Mouse (Mus musculus) forebrain, embryonic 10.5 days (tissue): ENCODE measurements around the gene Slc29a4. TPM values are rescaled to one million over a fixed set of nuclear protein-coding genes. Genes with fewer than 3 reads are reported as not detected.

Source experiments
- DNase-seq: peaks from one replicate; pipeline ENCODE4 v3.0.0-alpha.2; 2017; ENCODE audit warnings: low spot score; ENCODE audit errors: extremely low spot score
- H3K27ac ChIP-seq: fragments of 300-500 bp; sonication (generic); 2 replicates; pipeline ENCODE4 v1.5.1; 2016; ENCODE audit warnings: mild to moderate bottlenecking
- H3K27me3 ChIP-seq: fragments of 300-500 bp; sonication (generic); 2 replicates; pipeline ENCODE4 v1.6.1; 2016; ENCODE audit warnings: mild to moderate bottlenecking; ENCODE audit not compliant: poor library complexity, severe bottlenecking
- H3K36me3 ChIP-seq: fragments of 300-500 bp; sonication (generic); replicated peaks from 2 replicates; pipeline ENCODE4 v1.6.1; 2016; ENCODE audit warnings: mild to moderate bottlenecking, moderate library complexity
- H3K4me1 ChIP-seq: fragments of 300-500 bp; sonication (generic); 2 replicates; pipeline ENCODE4 v1.6.1; 2016
- H3K4me3 ChIP-seq: fragments of 300-500 bp; sonication (generic); 2 replicates; pipeline ENCODE4 v1.5.1; 2016; ENCODE audit warnings: mild to moderate bottlenecking, moderate library complexity
- H3K9me3 ChIP-seq: fragments of 300-500 bp; sonication (generic); 2 replicates; pipeline ENCODE4 v1.6.1; 2016; ENCODE audit warnings: mild to moderate bottlenecking, moderate library complexity
- WGBS: fragments of 180-500 bp; shearing (Covaris S2); methylation state at CpG from one replicate; pipeline ENCODE4 v1.1.7; 2016; 5-methylcytosine and 5-hydroxymethylcytosine counted together
- polyA plus RNA-seq: library from polyadenylated mRNA; unstranded; fragments of >200 nt; fragmentation: Nextera tagmentation; extraction: Ambion mirVana; gene quantifications from 2 replicates; pipeline ENCODE4 v1.2.1, GENCODE M21; 2016

Gene Slc29a4
- polyA plus RNA-seq, 1 experiment from 2014 or later, result 21.4 TPM

GRCm38 (mm10) chr5:142701651-142702510 is 9.6 kb downstream of the Slc29a4 start:
- Histone ChIP-seq H3K4me1 (peaks cover 32% of the 10 kb centered on the region), H3K27ac (peak overlapping the region; percentile 86), H3K4me3 (peak overlapping the region; percentile 82), H3K27me3 (peaks cover 51% of the 10 kb centered on the region), H3K36me3 (peaks cover 18% of the 10 kb centered on the region; the same call in 1 of the 2 replicates), H3K9me3 (no peaks in the 10 kb centered on the region)
- under 1% methylated on average over 69 of the region's 72 CpGs for WGBS
- DNase-seq, result peak; percentile 86

- DNase-seq, result no peak
- no peaks in the 10 kb centered on the region for H3K9me3 ChIP-seq
- H3K27me3 ChIP-seq, result peaks cover 51% of the 10 kb centered on the region
- H3K36me3 ChIP-seq, result peaks cover 19% of the 10 kb centered on the region; the same call in 1 of the 2 replicates
- H3K4me1 ChIP-seq, result peaks cover 32% of the 10 kb centered on the region
- WGBS, result 28% methylated on average over 18 of the region's 18 CpGs
- H3K27ac ChIP-seq, result peak overlapping the region; percentile 86
- peak overlapping the region; percentile 82 for H3K4me3 ChIP-seq
Measured at GRCm38 (mm10) chr5:142702511-142703138, 10.3 kb downstream of the Slc29a4 start.

- H3K36me3 ChIP-seq, result peaks cover 25% of the 10 kb centered on the region; the same call in 1 of the 2 replicates
- H3K4me3 ChIP-seq, result peak overlapping the region; percentile 82; the same call in 1 of the 2 replicates
- peaks cover 51% of the 10 kb centered on the region for H3K27me3 ChIP-seq
- no peak overlapping the region for H3K27ac ChIP-seq
- WGBS, result 91% methylated on average over 10 of the region's 10 CpGs
- peaks cover 32% of the 10 kb centered on the region for H3K4me1 ChIP-seq
- H3K9me3 ChIP-seq, result no peaks in the 10 kb centered on the region
- no peak for DNase-seq
Measured at GRCm38 (mm10) chr5:142703569-142703968, 11.3 kb downstream of the Slc29a4 start.

- H3K4me3 ChIP-seq, result no peak overlapping the region
- peaks cover 54% of the 10 kb centered on the region for H3K36me3 ChIP-seq
- H3K9me3 ChIP-seq, result peaks cover 10% of the 10 kb centered on the region
- H3K27me3 ChIP-seq, result peaks cover 19% of the 10 kb centered on the region
- H3K4me1 ChIP-seq, result peaks cover 11% of the 10 kb centered on the region
- 92% methylated on average over 5 of the region's 5 CpGs for WGBS
- no peak for DNase-seq
- no peak overlapping the region for H3K27ac ChIP-seq
Measured at GRCm38 (mm10) chr5:142707709-142708108, 15.4 kb downstream of the Slc29a4 start.

- DNase-seq, result no peak
- 92% methylated on average over 7 of the region's 7 CpGs for WGBS
- Histone ChIP-seq H3K36me3 (peaks cover 64% of the 10 kb centered on the region), H3K9me3 (peaks cover 11% of the 10 kb centered on the region), H3K27me3 (0 out of 2 replicates have a peak, but pooled peaks cover 2% of the 10 kb centered on the region), H3K27ac (no peak overlapping the region), H3K4me3 (no peak overlapping the region), H3K4me1 (no peaks in the 10 kb centered on the region)
Measured at GRCm38 (mm10) chr5:142709436-142709835, 17.1 kb downstream of the Slc29a4 start.

- Histone ChIP-seq H3K9me3 (peaks cover 11% of the 10 kb centered on the region), H3K36me3 (peaks cover 54% of the 10 kb centered on the region), H3K27ac (no peak overlapping the region), H3K4me1 (no peaks in the 10 kb centered on the region), H3K4me3 (no peak overlapping the region), H3K27me3 (no peaks in the 10 kb centered on the region; the same call in 1 of the 2 replicates)
- WGBS, result 83% methylated on average over 5 of the region's 5 CpGs
- no peak for DNase-seq
Measured at GRCm38 (mm10) chr5:142712373-142712772, 20.1 kb downstream of the Slc29a4 start.

- WGBS, result 94% methylated on average over 10 of the region's 10 CpGs
- H3K4me3 ChIP-seq, result no peak overlapping the region
- H3K4me1 ChIP-seq, result no peaks in the 10 kb centered on the region
- peaks cover 51% of the 10 kb centered on the region for H3K36me3 ChIP-seq
- DNase-seq, result no peak
- H3K27ac ChIP-seq, result no peak overlapping the region
- H3K9me3 ChIP-seq, result peaks cover 11% of the 10 kb centered on the region
- no peaks in the 10 kb centered on the region; the same call in 1 of the 2 replicates for H3K27me3 ChIP-seq
Measured at GRCm38 (mm10) chr5:142713966-142714365, 21.7 kb downstream of the Slc29a4 start.

GRCm38 (mm10) chr5:142715059-142715458 is 22.7 kb downstream of the Slc29a4 start:
- Histone ChIP-seq H3K27me3 (no peaks in the 10 kb centered on the region; the same call in 1 of the 2 replicates), H3K9me3 (peaks cover 11% of the 10 kb centered on the region), H3K4me3 (no peak overlapping the region), H3K4me1 (no peaks in the 10 kb centered on the region), H3K27ac (no peak overlapping the region), H3K36me3 (peaks cover 52% of the 10 kb centered on the region)
- 90% methylated on average over 9 of the region's 9 CpGs for WGBS
- DNase-seq, result no peak

GRCm38 (mm10) chr5:142716056-142716455 is 23.7 kb downstream of the Slc29a4 start:
- Histone ChIP-seq H3K4me1 (no peaks in the 10 kb centered on the region), H3K4me3 (no peak overlapping the region), H3K27ac (no peak overlapping the region), H3K27me3 (no peaks in the 10 kb centered on the region; the same call in 1 of the 2 replicates), H3K36me3 (peaks cover 51% of the 10 kb centered on the region), H3K9me3 (peaks cover 11% of the 10 kb centered on the region)
- DNase-seq, result no peak
- 87% methylated on average over 6 of the region's 6 CpGs for WGBS

GRCm38 (mm10) chr5:142718037-142718436 is 25.7 kb downstream of the Slc29a4 start:
- Histone ChIP-seq H3K9me3 (no peaks in the 10 kb centered on the region), H3K36me3 (peaks cover 47% of the 10 kb centered on the region), H3K4me3 (no peak overlapping the region), H3K27me3 (no peaks in the 10 kb centered on the region; the same call in 1 of the 2 replicates), H3K4me1 (peaks cover 5% of the 10 kb centered on the region; the same call in 1 of the 2 replicates), H3K27ac (no peak overlapping the region)
- 20% methylated on average over 4 of the region's 4 CpGs for WGBS
- DNase-seq, result peak; percentile 79

- Histone ChIP-seq H3K4me3 (no peak overlapping the region), H3K36me3 (peaks cover 46% of the 10 kb centered on the region), H3K9me3 (no peaks in the 10 kb centered on the region), H3K27ac (no peak overlapping the region), H3K4me1 (peaks cover 8% of the 10 kb centered on the region), H3K27me3 (no peaks in the 10 kb centered on the region; the same call in 1 of the 2 replicates)
- no peak for DNase-seq
- WGBS, result 67% methylated on average over 25 of the region's 25 CpGs
Measured at GRCm38 (mm10) chr5:142718486-142718885, 26.2 kb downstream of the Slc29a4 start.

GRCm38 (mm10) chr5:142719897-142720296 is 27.6 kb downstream of the Slc29a4 start:
- H3K4me3 ChIP-seq, result no peak overlapping the region
- H3K27ac ChIP-seq, result no peak overlapping the region
- DNase-seq, result no peak
- H3K27me3 ChIP-seq, result no peaks in the 10 kb centered on the region; the same call in 1 of the 2 replicates
- peaks cover 40% of the 10 kb centered on the region for H3K36me3 ChIP-seq
- H3K9me3 ChIP-seq, result no peaks in the 10 kb centered on the region
- 84% methylated on average over 13 of the region's 13 CpGs for WGBS
- H3K4me1 ChIP-seq, result peaks cover 13% of the 10 kb centered on the region
